Mouse (Mus musculus): Measurements from ENCODE around the gene Wdr48. TPM values are rescaled to one million over a fixed set of nuclear protein-coding genes. Genes with fewer than 3 reads are reported as not detected.

Gene Wdr48
- polyA plus RNA-seq, 1 experiment from 2014 or later, result 59.6 TPM

DNA sequence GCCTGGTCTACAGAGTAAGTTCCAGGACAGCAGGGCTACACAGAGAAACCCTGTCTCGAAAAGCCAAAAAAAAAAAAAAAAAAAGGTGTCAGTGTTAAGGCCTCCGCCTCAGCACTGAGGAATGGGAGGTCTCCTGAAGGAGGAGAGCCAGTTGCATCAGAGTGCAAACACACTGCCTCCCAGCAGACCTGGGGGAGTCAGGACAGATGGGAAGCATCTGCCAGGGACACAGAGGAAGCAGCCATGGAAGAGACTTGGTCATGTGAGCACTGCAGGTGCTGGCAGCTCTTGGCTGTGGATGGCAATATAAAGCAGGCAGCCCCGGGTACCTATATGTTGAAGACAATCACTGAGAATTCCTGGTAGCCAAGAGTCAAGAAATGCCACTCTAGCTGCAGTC is 15.3 kb downstream of the Wdr48 start:
- no peaks in the 10 kb centered on the region for H3K27me3 ChIP-seq (ENCODE audit: control insufficient read depth, insufficient read depth, low read length)
- ATAC-seq (ENCODE audit: insufficient number of reproducible peaks, low FRiP score, low TSS enrichment, low read depth) (no peak), DNase-seq (ENCODE audit: low spot score) (no peak)
- H3K27ac ChIP-seq (replicated peaks; ENCODE audit: low read depth, low read length), result no peak overlapping the region
- no peak overlapping the region for H3K9ac ChIP-seq (ENCODE audit: low read length)
- H3K4me1 ChIP-seq (ENCODE audit: control insufficient read depth, insufficient read depth, low read length), result no peaks in the 10 kb centered on the region
- peaks cover 23% of the 10 kb centered on the region for H3K36me3 ChIP-seq (ENCODE audit: control insufficient read depth, insufficient read depth, low read length)
- H3K9me3 ChIP-seq (ENCODE audit: control insufficient read depth, low read length), result no peaks in the 10 kb centered on the region
- H3K4me2 ChIP-seq (ENCODE audit: low read depth, severe bottlenecking), result no peak overlapping the region
- no peak overlapping the region for H3K4me3 ChIP-seq (ENCODE audit: low read depth, low read length)
- 93% methylated on average over 3 of the region's 3 CpGs for WGBS

DNA sequence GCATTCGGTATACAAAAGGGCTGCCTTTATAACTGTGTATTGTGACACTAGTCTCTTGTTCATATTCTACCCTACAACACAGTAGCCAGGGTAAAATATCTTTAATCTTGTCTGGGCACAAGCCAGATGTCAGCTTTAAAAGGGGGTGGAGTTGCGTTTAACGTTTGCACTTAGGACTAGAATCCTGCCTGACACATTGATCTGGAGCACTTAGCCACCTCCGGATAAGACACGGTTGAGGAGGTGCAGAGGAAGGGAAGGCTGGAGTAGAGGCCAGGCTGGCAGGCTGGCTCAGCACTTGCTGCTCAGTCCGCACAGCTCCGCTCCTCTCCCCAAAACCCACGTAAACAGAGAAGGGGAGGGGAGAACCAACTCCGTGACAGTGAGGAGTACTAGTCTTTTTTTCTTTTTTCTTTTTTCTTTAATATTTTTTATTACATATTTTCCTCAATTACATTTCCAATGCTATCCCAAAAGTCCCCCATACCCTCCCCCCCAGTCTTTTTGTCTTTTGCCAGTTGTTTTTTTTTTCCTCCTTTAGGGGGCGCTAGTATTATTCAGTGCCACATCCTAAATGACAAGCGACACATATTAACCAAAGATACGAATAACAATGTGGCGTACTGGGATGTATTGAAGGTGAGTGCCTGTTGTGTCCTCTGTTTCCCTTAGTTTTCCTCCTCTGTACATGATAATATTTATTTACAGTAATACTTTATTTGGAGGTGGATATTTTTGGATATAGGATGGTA is 18.6 kb downstream of the Wdr48 start:
- DNase-seq (ENCODE audit: low spot score), result no peak
- no peak overlapping the region for H3K27ac ChIP-seq (replicated peaks; ENCODE audit: low read depth, low read length)
- H3K27me3 ChIP-seq (ENCODE audit: control insufficient read depth, insufficient read depth, low read length), result no peaks in the 10 kb centered on the region
- WGBS, result 81% methylated on average over 13 of the region's 13 CpGs
- no peak for ATAC-seq (ENCODE audit: insufficient number of reproducible peaks, low FRiP score, low TSS enrichment, low read depth)
- H3K4me3 ChIP-seq (ENCODE audit: low read depth, low read length), result no peak overlapping the region
- H3K4me2 ChIP-seq (ENCODE audit: low read depth, severe bottlenecking), result no peak overlapping the region
- no peaks in the 10 kb centered on the region for H3K9me3 ChIP-seq (ENCODE audit: control insufficient read depth, low read length)
- H3K4me1 ChIP-seq (ENCODE audit: control insufficient read depth, insufficient read depth, low read length), result no peaks in the 10 kb centered on the region
- no peak overlapping the region for H3K9ac ChIP-seq (ENCODE audit: low read length)
- peaks cover 18% of the 10 kb centered on the region for H3K36me3 ChIP-seq (ENCODE audit: control insufficient read depth, insufficient read depth, low read length)

DNA sequence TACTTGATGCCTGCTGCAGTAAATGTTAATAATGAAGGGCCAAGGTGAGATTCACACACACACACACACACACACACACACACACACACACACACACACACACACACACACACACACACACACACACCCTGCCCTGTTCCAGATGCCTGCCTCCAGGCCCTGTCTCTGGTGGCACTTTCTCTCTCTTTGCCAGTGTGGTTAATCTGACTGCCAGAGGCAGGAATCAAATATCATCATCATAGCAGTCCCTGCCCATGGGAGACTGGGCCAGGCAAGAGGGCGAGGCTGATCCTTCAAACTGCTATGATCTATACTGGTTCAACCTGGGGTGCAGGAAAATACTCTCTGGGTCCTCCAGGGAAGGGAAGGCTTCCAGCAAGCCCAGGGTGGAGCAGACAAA is 25.2 kb downstream of the Wdr48 start:
- Histone ChIP-seq H3K27ac (replicated peaks; ENCODE audit: low read depth, low read length) (no peak overlapping the region), H3K27me3 (ENCODE audit: control insufficient read depth, insufficient read depth, low read length) (no peaks in the 10 kb centered on the region), H3K4me1 (ENCODE audit: control insufficient read depth, insufficient read depth, low read length) (no peaks in the 10 kb centered on the region), H3K36me3 (ENCODE audit: control insufficient read depth, insufficient read depth, low read length) (peaks cover 15% of the 10 kb centered on the region), H3K4me2 (ENCODE audit: low read depth, severe bottlenecking) (no peak overlapping the region), H3K9me3 (ENCODE audit: control insufficient read depth, low read length) (no peaks in the 10 kb centered on the region), H3K9ac (ENCODE audit: low read length) (no peak overlapping the region), H3K4me3 (ENCODE audit: low read depth, low read length) (no peak overlapping the region)
- no peak for ATAC-seq (ENCODE audit: insufficient number of reproducible peaks, low FRiP score, low TSS enrichment, low read depth)
- no peak for DNase-seq (ENCODE audit: low spot score)
- 90% methylated on average over 1 of the region's 1 CpGs for WGBS

DNA sequence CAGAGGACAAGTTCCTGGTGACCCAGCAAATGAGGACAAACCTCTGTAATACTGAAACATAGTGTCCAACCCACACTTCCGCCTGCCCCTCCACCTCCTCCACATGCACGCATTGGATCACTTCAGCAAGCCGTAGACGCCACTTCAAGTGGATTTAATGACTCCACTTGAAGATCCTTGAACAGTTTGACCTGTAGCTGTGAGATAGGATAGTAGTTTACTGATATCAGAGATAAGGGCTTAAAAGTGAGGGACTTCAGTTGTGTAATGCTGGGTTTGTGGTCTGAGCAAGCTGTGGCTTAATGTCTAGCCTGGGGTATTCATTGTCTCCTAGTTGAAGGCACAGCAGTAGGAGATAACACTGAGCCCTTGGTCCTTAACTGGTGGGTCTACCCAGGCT is 28.8 kb downstream of the Wdr48 start:
- Histone ChIP-seq H3K4me2 (ENCODE audit: low read depth, severe bottlenecking) (no peak overlapping the region), H3K4me1 (ENCODE audit: control insufficient read depth, insufficient read depth, low read length) (no peaks in the 10 kb centered on the region), H3K27ac (replicated peaks; ENCODE audit: low read depth, low read length) (no peak overlapping the region), H3K4me3 (ENCODE audit: low read depth, low read length) (no peak overlapping the region), H3K9ac (ENCODE audit: low read length) (no peak overlapping the region), H3K9me3 (ENCODE audit: control insufficient read depth, low read length) (no peaks in the 10 kb centered on the region), H3K27me3 (ENCODE audit: control insufficient read depth, insufficient read depth, low read length) (no peaks in the 10 kb centered on the region), H3K36me3 (ENCODE audit: control insufficient read depth, insufficient read depth, low read length) (peaks cover 33% of the 10 kb centered on the region)
- ATAC-seq (ENCODE audit: insufficient number of reproducible peaks, low FRiP score, low TSS enrichment, low read depth), result no peak
- DNase-seq (ENCODE audit: low spot score), result no peak
- 97% methylated on average over 4 of the region's 4 CpGs for WGBS

DNA sequence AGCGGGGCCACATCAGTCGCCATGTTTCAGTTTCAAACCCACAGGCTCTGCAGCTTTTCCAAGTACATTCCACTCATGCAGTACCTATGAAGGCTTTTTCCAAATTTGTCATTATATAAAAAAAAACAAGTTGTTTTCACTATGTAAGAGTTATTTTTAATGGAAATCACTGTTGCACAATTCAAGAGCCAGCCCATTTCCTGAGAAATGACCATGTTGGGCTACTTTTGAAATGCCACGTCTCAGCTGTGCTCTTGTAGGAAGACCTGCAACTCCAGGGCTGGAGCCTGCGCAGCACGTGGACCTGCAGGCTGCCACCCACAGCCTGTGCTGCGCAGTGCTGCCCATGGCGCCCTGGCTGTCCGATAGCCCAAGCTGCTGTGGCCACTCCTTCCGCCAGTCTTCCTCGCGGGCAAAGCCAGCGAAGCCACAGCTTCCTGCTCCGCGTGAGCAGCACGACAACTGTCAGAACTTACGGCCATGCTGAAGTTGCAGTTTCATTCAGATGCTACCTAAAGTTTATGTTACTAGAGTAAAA is 30.5 kb downstream of the Wdr48 start:
- Histone ChIP-seq H3K4me2 (ENCODE audit: low read depth, severe bottlenecking) (no peak overlapping the region), H3K9me3 (ENCODE audit: control insufficient read depth, low read length) (no peaks in the 10 kb centered on the region), H3K9ac (ENCODE audit: low read length) (no peak overlapping the region), H3K36me3 (ENCODE audit: control insufficient read depth, insufficient read depth, low read length) (peaks cover 34% of the 10 kb centered on the region), H3K4me3 (ENCODE audit: low read depth, low read length) (no peak overlapping the region), H3K4me1 (ENCODE audit: control insufficient read depth, insufficient read depth, low read length) (no peaks in the 10 kb centered on the region), H3K27me3 (ENCODE audit: control insufficient read depth, insufficient read depth, low read length) (no peaks in the 10 kb centered on the region), H3K27ac (replicated peaks; ENCODE audit: low read depth, low read length) (no peak overlapping the region)
- ATAC-seq (ENCODE audit: insufficient number of reproducible peaks, low FRiP score, low TSS enrichment, low read depth), result no peak
- 96% methylated on average over 16 of the region's 16 CpGs for WGBS
- no peak for DNase-seq (ENCODE audit: low spot score)

DNA sequence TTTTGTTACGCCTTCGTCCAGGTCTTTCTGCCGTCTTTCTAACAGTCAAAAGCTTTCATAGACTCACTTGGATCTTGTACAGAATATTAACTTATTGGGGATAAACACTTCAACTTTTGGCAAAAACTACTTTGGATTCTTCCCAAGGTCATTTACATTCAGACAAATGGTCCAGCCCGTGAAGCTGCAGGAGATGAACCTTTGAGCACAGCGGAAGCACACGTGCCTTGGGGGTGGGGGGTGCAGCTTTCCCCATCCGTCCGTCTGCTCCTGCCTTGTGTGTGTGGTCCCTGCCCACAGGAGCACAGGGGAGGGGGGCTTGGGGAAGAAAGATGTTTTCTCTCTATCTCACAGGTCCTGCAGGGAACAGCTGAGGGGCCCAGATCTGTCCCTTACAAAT is 31.1 kb downstream of the Wdr48 start:
- H3K4me3 ChIP-seq (ENCODE audit: low read depth, low read length), result no peak overlapping the region
- 90% methylated on average over 8 of the region's 8 CpGs for WGBS
- no peaks in the 10 kb centered on the region for H3K27me3 ChIP-seq (ENCODE audit: control insufficient read depth, insufficient read depth, low read length)
- H3K4me2 ChIP-seq (ENCODE audit: low read depth, severe bottlenecking), result no peak overlapping the region
- H3K36me3 ChIP-seq (ENCODE audit: control insufficient read depth, insufficient read depth, low read length), result peaks cover 32% of the 10 kb centered on the region
- DNase-seq (ENCODE audit: low spot score) (no peak), ATAC-seq (ENCODE audit: insufficient number of reproducible peaks, low FRiP score, low TSS enrichment, low read depth) (no peak)
- H3K9me3 ChIP-seq (ENCODE audit: control insufficient read depth, low read length), result no peaks in the 10 kb centered on the region
- no peak overlapping the region for H3K27ac ChIP-seq (replicated peaks; ENCODE audit: low read depth, low read length)
- no peaks in the 10 kb centered on the region for H3K4me1 ChIP-seq (ENCODE audit: control insufficient read depth, insufficient read depth, low read length)
- H3K9ac ChIP-seq (ENCODE audit: low read length), result no peak overlapping the region

DNA sequence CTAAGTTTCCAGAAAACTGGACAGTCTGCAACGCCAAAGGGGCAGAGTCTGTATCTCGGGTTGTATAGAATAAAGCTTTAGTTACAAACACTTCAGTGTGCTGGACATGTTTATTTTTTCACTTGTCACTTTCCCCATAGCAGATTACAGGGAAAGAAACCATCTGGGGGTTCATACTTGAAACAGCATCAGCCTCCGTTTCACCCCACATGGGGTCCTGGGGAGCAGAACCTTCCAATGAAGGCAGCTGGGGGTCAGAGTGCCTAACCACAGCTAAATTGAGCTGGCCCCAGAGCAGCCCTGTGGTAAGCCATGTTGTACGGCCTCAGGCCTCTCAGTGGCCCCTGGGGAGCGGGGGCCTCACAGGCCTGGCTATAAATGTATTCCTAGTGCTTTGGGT is 31.8 kb downstream of the Wdr48 start:
- 89% methylated on average over 5 of the region's 5 CpGs for WGBS
- ATAC-seq (ENCODE audit: insufficient number of reproducible peaks, low FRiP score, low TSS enrichment, low read depth) (no peak), DNase-seq (ENCODE audit: low spot score) (no peak)
- Histone ChIP-seq H3K27me3 (ENCODE audit: control insufficient read depth, insufficient read depth, low read length) (no peaks in the 10 kb centered on the region), H3K36me3 (ENCODE audit: control insufficient read depth, insufficient read depth, low read length) (peaks cover 30% of the 10 kb centered on the region), H3K9me3 (ENCODE audit: control insufficient read depth, low read length) (no peaks in the 10 kb centered on the region), H3K4me1 (ENCODE audit: control insufficient read depth, insufficient read depth, low read length) (no peaks in the 10 kb centered on the region), H3K9ac (ENCODE audit: low read length) (no peak overlapping the region), H3K4me2 (ENCODE audit: low read depth, severe bottlenecking) (no peak overlapping the region), H3K4me3 (ENCODE audit: low read depth, low read length) (no peak overlapping the region), H3K27ac (replicated peaks; ENCODE audit: low read depth, low read length) (no peak overlapping the region)

DNA sequence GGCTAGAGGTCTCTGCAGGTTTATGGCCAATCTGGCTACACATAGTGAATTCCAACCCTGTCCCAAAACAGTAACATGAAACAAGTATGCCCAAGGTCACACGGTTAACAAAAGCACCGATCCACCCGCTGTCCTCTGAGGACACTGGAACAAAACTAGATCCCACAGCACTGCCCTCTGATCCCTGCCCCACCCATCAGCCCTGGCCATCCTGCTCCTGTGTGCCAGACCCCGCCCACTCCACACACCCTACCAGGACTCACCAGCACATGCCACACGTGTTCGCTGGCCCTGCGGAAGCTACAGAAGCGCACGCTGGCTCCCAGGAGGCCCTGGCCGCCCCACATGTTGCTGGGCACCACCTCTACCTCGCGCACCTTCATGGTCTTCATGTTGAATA is 37.7 kb downstream of the Wdr48 start:
- H3K36me3 ChIP-seq (ENCODE audit: control insufficient read depth, insufficient read depth, low read length), result peaks cover 15% of the 10 kb centered on the region
- H3K4me2 ChIP-seq (ENCODE audit: low read depth, severe bottlenecking), result no peak overlapping the region
- WGBS, result 90% methylated on average over 12 of the region's 12 CpGs
- H3K27ac ChIP-seq (replicated peaks; ENCODE audit: low read depth, low read length), result no peak overlapping the region
- no peak overlapping the region for H3K4me3 ChIP-seq (ENCODE audit: low read depth, low read length)
- H3K9ac ChIP-seq (ENCODE audit: low read length), result no peak overlapping the region
- H3K9me3 ChIP-seq (ENCODE audit: control insufficient read depth, low read length), result no peaks in the 10 kb centered on the region
- ATAC-seq (ENCODE audit: insufficient number of reproducible peaks, low FRiP score, low TSS enrichment, low read depth) (no peak), DNase-seq (ENCODE audit: low spot score) (no peak)
- 0 out of 2 replicates have a peak, but pooled peaks cover 4% of the 10 kb centered on the region for H3K4me1 ChIP-seq (ENCODE audit: control insufficient read depth, insufficient read depth, low read length)
- no peaks in the 10 kb centered on the region for H3K27me3 ChIP-seq (ENCODE audit: control insufficient read depth, insufficient read depth, low read length)

DNA sequence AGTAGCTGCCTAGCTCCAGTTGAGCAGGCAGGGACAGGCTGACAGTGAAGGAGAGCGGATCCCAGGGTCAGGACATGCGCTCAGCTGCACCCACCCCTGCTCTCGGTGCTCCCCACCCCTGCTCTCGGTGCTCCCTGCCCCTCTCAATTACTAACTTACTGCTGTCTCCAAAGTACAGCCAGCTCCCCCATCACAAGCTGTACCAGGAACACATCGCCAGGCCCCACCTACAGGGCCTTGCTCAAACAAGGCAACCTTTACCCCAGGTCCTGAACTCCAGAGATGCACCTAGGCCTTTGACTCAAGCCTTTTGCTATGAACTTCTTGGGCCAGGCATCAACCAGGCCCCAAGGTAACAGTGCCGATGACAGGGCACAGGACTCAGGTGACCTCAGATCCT is 39.0 kb downstream of the Wdr48 start:
- H3K4me3 ChIP-seq (ENCODE audit: low read depth, low read length), result no peak overlapping the region
- WGBS, result 93% methylated on average over 6 of the region's 6 CpGs
- peaks cover 5% of the 10 kb centered on the region for H3K36me3 ChIP-seq (ENCODE audit: control insufficient read depth, insufficient read depth, low read length)
- DNase-seq (ENCODE audit: low spot score) (no peak), ATAC-seq (ENCODE audit: insufficient number of reproducible peaks, low FRiP score, low TSS enrichment, low read depth) (no peak)
- peaks cover 6% of the 10 kb centered on the region; the same call in 1 of the 2 replicates for H3K4me1 ChIP-seq (ENCODE audit: control insufficient read depth, insufficient read depth, low read length)
- no peaks in the 10 kb centered on the region for H3K9me3 ChIP-seq (ENCODE audit: control insufficient read depth, low read length)
- no peak overlapping the region for H3K27ac ChIP-seq (replicated peaks; ENCODE audit: low read depth, low read length)
- no peak overlapping the region for H3K4me2 ChIP-seq (ENCODE audit: low read depth, severe bottlenecking)
- no peaks in the 10 kb centered on the region for H3K27me3 ChIP-seq (ENCODE audit: control insufficient read depth, insufficient read depth, low read length)
- no peak overlapping the region for H3K9ac ChIP-seq (ENCODE audit: low read length)

All from limb, embryonic 11.5 days (tissue).